Mouse (Mus musculus): ENCODE measurements at regions not wholly inside any gene's neighbourhood (a gene's known extent, or its start where the extent isn't known, plus 50 kb on each side); places are given as distances from the start of the nearest gene placed in this dataset.

DNA sequence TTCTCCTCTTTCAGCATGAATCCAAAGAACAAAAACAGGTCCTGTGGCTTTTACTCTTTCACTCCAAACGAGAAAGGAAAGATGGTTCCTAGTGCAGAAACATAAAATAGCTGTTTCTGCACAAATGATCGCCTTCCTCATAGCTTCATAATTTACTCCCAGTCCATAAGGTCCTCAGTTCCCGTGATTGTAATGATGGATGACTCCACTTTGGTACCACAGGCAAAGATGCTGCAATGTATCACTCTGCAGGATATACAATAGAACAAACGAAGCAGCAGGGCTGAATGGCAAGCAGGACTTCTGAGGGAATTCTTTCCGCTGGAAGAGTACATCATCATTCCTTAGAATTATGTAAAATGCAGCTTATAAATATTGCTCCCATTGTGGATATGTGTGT, 652.8 kb downstream of the Robo2 start:
- TF ChIP-seq CTCF (IDR thresholded peaks at IDR 0.05; ENCODE audit: control insufficient read depth, insufficient read depth, insufficient read length) (no peak), MAX (IDR thresholded peaks at IDR 0.05) (no peak), MYOG (IDR thresholded peaks at IDR 0.05; ENCODE audit: control insufficient read depth, extremely low read depth, insufficient read length) (no peak)
